Mouse (Mus musculus): ENCODE results near the gene Vps25. TPM values are rescaled to one million over a fixed set of nuclear protein-coding genes. Genes with fewer than 3 reads are reported as not detected.

Vps25 gene
- polyA plus RNA-seq, 1 experiment, result 67.0 TPM

GRCm38 (mm10) chr11:101277381-101278222 is 24.1 kb downstream of the Vps25 start:
- H3K4me1 ChIP-seq (ENCODE audit: control insufficient read depth, insufficient read depth, low read length), result peaks cover 14% of the 10 kb centered on the region
- H3K27ac ChIP-seq (ENCODE audit: insufficient read depth, low read length), result no peak overlapping the region
- no peak for DNase-seq

DNA sequence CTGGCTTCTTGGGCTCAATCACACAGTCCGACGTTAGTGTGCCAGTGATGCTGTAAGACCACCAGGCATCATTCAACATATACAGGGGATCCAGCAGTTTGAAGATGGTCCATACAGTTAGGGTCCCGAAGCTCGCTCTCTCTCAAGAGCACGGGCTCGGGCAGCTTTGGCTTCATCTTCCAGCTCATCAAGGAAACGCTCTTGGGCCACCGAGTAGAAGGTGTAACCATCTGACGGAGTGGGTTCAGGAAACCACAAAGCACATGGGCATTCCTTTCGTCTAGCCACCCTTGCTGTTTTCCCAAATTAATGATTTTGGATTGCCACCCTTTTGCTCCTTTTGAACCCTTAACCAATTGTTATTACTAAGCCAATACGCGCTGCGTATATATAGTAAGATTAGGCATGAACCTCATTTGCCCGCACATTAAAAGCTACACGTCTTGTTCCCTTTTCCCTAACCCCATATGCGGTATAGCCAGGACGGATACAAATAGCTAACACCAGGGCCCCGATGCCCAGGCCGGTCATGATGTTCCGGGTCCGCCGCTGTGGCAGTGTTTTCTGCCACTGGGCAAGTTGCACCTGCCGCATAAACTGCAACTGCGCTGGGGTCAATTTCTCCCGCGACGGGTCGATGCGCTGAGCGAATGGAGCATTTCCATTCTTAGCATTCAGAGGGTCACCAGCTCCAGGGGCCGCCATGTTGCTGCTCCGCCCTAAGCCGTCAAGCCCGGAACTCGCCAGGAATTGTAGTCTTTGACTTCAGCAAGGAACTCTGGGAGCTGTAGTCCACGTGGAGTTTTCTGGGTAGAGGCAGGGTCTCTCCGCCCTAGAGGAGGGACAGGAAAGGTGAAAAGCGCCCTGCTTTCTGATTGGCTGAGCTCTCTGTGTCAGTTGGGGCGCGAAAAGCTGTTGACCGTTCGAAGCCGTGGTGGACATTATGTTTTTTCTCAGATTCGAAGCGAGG is 25.0 kb downstream of the Vps25 start, which contains the start of the genes Cntd1 and Coa3:
TSS of gene Cntd1 (plus strand) at position 790 of the 970 bp plus-strand sequence.
TSS of gene Coa3 (minus strand) at position 892 of the 970 bp plus-strand sequence.
- peak; percentile 84 to 90 for DNase-seq
- Histone ChIP-seq H3K27me3 (ENCODE audit: control insufficient read depth, insufficient read depth, low read length) (no peaks in the 10 kb centered on the region), H3K4me3 (replicated peaks; ENCODE audit: insufficient read depth, low read depth, low read length) (peak within 1 kb of the TSS; percentile 91), H3K4me1 (ENCODE audit: control insufficient read depth, insufficient read depth, low read length) (peaks cover 14% of the 10 kb centered on the region), H3K27ac (ENCODE audit: insufficient read depth, low read length) (peak within 1 kb of the TSS; percentile 64; the same call in 1 of the 2 replicates)
- 6% methylated on average over 45 of the region's 45 CpGs for WGBS
- no peak for TF ChIP-seq CTCF (IDR thresholded peaks at IDR 0.05; ENCODE audit: borderline replicate concordance, insufficient read depth, low read depth, low read length)
- TF ChIP-seq POLR2A (IDR thresholded peaks at IDR 0.05; ENCODE audit: borderline replicate concordance, insufficient read depth, low read length), result peak; percentile 81; the same call in 1 of the 2 replicates

More at GRCm38 (mm10) chr11:101277381-101278222, 24.1 kb downstream of the Vps25 start:
- 35% methylated on average over 12 of the region's 12 CpGs for WGBS
- TF ChIP-seq CTCF (IDR thresholded peaks at IDR 0.05; ENCODE audit: borderline replicate concordance, insufficient read depth, low read depth, low read length) (no peak), POLR2A (IDR thresholded peaks at IDR 0.05; ENCODE audit: borderline replicate concordance, insufficient read depth, low read length) (no peak)
- H3K27me3 ChIP-seq (ENCODE audit: control insufficient read depth, insufficient read depth, low read length), result no peaks in the 10 kb centered on the region
- peak overlapping the region; percentile 91 for H3K4me3 ChIP-seq (replicated peaks; ENCODE audit: insufficient read depth, low read depth, low read length)

GRCm38 (mm10) chr11:101279193-101279569 is 25.7 kb downstream of the Vps25 start:
- DNase-seq, result no peak
- H3K27me3 ChIP-seq (ENCODE audit: control insufficient read depth, insufficient read depth, low read length), result no peaks in the 10 kb centered on the region
- peak overlapping the region; percentile 91 for H3K4me3 ChIP-seq (replicated peaks; ENCODE audit: insufficient read depth, low read depth, low read length)
- WGBS, result 57% methylated on average over 14 of the region's 14 CpGs
- H3K27ac ChIP-seq (ENCODE audit: insufficient read depth, low read length), result no peak overlapping the region
- TF ChIP-seq POLR2A (IDR thresholded peaks at IDR 0.05; ENCODE audit: borderline replicate concordance, insufficient read depth, low read length) (no peak), CTCF (IDR thresholded peaks at IDR 0.05; ENCODE audit: borderline replicate concordance, insufficient read depth, low read depth, low read length) (no peak)
- H3K4me1 ChIP-seq (ENCODE audit: control insufficient read depth, insufficient read depth, low read length), result peaks cover 14% of the 10 kb centered on the region

- WGBS, result 29% methylated on average over 7 of the region's 7 CpGs
- H3K27me3 ChIP-seq (ENCODE audit: control insufficient read depth, insufficient read depth, low read length), result no peaks in the 10 kb centered on the region
- peaks cover 14% of the 10 kb centered on the region for H3K4me1 ChIP-seq (ENCODE audit: control insufficient read depth, insufficient read depth, low read length)
- no peak overlapping the region for H3K27ac ChIP-seq (ENCODE audit: insufficient read depth, low read length)
- no peak for DNase-seq
- no peak for TF ChIP-seq CTCF (IDR thresholded peaks at IDR 0.05; ENCODE audit: borderline replicate concordance, insufficient read depth, low read depth, low read length)
- TF ChIP-seq POLR2A (IDR thresholded peaks at IDR 0.05; ENCODE audit: borderline replicate concordance, insufficient read depth, low read length), result no peak
- no peak overlapping the region for H3K4me3 ChIP-seq (replicated peaks; ENCODE audit: insufficient read depth, low read depth, low read length)
Measured at GRCm38 (mm10) chr11:101280837-101281236, 27.3 kb downstream of the Vps25 start.

DNA sequence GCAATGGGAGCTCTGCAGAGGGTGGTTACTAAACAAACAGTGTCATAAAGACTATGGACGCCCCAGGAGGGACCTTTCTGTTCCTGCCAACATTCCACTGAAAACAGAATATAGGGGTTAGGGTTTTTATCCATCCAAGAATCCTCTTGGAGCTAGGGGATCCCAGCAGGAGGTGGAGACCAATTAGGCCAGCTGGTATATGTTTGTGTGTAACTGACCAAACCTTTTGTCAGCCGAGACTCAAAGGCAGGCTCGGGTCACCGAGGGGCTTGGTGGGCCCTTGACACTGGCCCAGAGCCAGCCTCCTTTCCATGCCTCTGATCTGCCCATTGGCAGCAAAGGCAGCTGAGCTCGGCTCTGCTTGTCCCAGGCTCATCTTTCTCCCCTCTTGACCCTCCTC is 29.4 kb downstream of the Vps25 start:
- WGBS, result 14% methylated on average over 5 of the region's 5 CpGs
- TF ChIP-seq POLR2A (IDR thresholded peaks at IDR 0.05; ENCODE audit: borderline replicate concordance, insufficient read depth, low read length), result no peak
- TF ChIP-seq CTCF (IDR thresholded peaks at IDR 0.05; ENCODE audit: borderline replicate concordance, insufficient read depth, low read depth, low read length), result no peak

GRCm38 (mm10) chr11:101283805-101284204 is 30.3 kb downstream of the Vps25 start:
- WGBS, result 60% methylated on average over 4 of the region's 4 CpGs
- Histone ChIP-seq H3K4me1 (ENCODE audit: control insufficient read depth, insufficient read depth, low read length) (0 out of 2 replicates have a peak, but pooled peaks cover 3% of the 10 kb centered on the region), H3K4me3 (replicated peaks; ENCODE audit: insufficient read depth, low read depth, low read length) (no peak overlapping the region), H3K27me3 (ENCODE audit: control insufficient read depth, insufficient read depth, low read length) (no peaks in the 10 kb centered on the region), H3K27ac (ENCODE audit: insufficient read depth, low read length) (no peak overlapping the region)
- TF ChIP-seq CTCF (IDR thresholded peaks at IDR 0.05; ENCODE audit: borderline replicate concordance, insufficient read depth, low read depth, low read length) (no peak), POLR2A (IDR thresholded peaks at IDR 0.05; ENCODE audit: borderline replicate concordance, insufficient read depth, low read length) (no peak)
- no peak for DNase-seq

More for the DNA sequence above, 29.4 kb downstream of the Vps25 start:
- Histone ChIP-seq H3K4me1 (ENCODE audit: control insufficient read depth, insufficient read depth, low read length) (0 out of 2 replicates have a peak, but pooled peaks cover 3% of the 10 kb centered on the region), H3K4me3 (replicated peaks; ENCODE audit: insufficient read depth, low read depth, low read length) (no peak overlapping the region), H3K27ac (ENCODE audit: insufficient read depth, low read length) (no peak overlapping the region), H3K27me3 (ENCODE audit: control insufficient read depth, insufficient read depth, low read length) (no peaks in the 10 kb centered on the region)
- no peak for DNase-seq

DNA sequence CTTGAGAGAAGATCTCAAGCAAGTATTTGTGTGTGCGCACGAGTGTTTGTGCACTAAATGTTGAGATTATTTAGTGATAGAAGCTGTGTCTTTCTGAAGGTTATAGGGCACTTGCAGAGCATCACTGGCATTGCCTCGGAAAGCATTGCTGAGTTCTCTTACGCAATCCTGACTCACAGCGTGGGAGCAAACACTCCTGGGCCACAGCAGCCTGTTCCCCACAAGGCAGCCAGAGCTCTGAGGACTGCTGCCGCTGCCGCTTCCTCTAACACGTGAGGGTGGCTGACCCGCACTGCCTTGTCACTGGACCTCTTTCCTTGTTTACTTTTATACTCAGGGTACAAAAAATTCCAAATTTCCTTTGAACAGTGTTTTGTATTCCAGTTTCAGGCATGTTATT is 33.8 kb downstream of the Vps25 start:
- Histone ChIP-seq H3K27me3 (ENCODE audit: control insufficient read depth, insufficient read depth, low read length) (no peaks in the 10 kb centered on the region), H3K4me3 (replicated peaks; ENCODE audit: insufficient read depth, low read depth, low read length) (no peak overlapping the region), H3K27ac (ENCODE audit: insufficient read depth, low read length) (no peak overlapping the region), H3K4me1 (ENCODE audit: control insufficient read depth, insufficient read depth, low read length) (no peaks in the 10 kb centered on the region)
- 84% methylated on average over 9 of the region's 9 CpGs for WGBS
- TF ChIP-seq CTCF (IDR thresholded peaks at IDR 0.05; ENCODE audit: borderline replicate concordance, insufficient read depth, low read depth, low read length), result no peak
- TF ChIP-seq POLR2A (IDR thresholded peaks at IDR 0.05; ENCODE audit: borderline replicate concordance, insufficient read depth, low read length), result no peak
- no peak for DNase-seq
